Mouse (Mus musculus): ENCODE results near the gene Col2a1. TPM values are rescaled to one million over a fixed set of nuclear protein-coding genes. Genes with fewer than 3 reads are reported as not detected.

Col2a1 gene
- 1 to 10 TPM; 1.0 to 2.6 TPM for total RNA-seq (2021)
- long read RNA-seq, partial matches to known transcripts = 1 of 1 reads
- long read RNA-seq, other reads (novel, unspliced or antisense) = 0 of 1 reads

DNA sequence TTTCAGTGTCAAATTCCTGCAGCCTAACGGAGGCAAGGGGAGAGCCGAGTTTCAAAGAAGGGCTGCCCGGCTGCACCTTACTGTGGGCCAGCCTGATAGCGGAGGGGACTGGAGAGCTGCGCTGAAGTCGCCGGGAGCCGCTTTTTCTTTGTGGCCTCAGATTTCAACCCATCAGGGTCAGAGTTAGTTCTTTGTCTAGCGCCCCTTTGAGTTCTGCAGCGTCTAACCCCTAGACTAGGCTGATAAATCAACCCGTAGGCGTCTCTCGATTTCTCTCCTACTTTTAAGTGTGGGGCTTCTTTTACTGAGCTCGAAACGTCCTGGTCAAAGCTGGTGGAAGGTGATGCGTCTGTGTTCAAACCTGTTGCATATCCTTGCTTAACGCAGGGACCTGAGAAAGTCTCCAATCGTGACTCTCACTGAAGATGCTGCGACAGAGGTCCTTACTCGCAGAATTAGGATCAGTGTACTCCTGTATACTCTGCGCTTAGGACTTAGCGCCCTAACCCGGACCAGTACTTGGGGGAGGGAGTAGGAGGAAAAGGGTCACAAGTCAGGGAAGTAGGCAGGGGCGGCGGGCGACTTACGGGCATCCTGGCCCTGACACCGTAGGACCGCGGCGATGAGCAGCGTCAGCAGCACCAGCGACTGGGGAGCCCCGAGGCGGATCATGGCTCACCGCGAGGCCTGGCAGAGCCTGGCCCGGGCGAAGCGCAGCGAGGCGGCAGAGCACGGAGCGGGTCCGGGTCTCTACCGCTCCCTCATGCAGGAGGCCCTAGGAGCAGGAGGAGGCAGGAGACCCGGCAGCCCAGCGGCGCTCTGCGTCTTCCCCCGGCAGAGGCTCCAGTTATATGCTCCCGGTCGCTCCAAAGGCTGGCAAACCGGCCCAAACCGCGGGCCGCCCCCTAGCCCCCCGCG lies at the start of gene Col2a1:
TSS of gene Col2a1 (minus strand) at position 874 of the 918 bp plus-strand sequence.
- DNase-seq (ENCODE audit: low spot score in 2 of 2) = no peak

DNA sequence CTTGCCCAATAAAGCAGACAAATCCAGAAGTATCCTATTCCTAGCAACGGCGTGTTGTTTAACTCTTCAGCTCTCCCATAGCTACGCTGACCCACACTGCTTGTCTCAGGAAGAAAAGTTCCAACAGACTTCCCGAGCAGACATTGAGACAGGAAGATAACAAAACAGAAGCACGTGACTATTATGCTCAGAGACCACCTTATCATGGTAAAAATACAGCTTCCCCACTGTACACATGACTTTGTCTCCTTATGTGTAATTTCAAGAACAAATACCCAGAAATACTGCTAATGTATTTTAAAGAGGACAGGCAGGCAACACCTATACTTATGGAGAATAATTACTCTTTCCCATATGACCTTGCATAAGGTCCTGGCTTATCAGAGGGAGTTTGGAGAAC lies 47.2 kb upstream of the Col2a1 start:
- no peak for DNase-seq (ENCODE audit: low spot score in 2 of 2)

DNA sequence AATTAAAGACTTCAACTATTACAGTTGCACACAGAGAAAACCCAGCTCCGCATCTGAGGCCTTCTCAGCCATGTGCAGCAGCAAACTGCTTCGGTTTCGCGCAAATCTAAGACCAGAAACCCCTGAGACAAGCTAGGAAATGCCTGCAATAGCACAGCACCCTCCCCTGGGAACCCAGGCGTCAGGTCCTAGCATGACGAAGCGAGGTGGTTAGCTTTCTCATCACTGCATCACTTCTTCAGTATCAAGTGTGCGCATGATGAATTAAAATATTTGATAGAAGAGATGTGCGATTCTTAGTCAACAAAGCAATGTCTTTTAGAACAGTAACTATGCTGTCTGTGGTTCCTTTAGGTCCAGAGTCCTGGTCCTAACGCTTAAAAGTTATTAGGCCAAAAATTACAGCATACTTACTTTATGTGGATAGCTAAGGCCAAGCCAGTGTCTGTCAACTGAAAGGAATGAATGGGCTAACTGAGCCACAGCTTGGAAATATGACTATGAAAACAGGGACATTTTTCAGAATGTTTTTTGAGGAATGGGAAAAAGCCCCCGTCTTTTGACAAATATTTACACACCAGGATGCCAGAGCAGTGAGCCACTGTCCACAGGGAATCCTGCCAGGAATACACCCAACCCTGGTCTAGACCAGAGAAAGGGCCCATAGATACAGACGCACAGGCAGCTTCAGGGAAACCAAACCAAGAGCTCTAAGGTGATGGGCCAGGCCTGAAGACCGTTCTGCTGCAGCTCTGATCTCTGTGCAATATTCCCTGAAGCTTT lies 44.6 kb upstream of the Col2a1 start:
- DNase-seq (ENCODE audit: low spot score in 2 of 2) = no peak

DNA sequence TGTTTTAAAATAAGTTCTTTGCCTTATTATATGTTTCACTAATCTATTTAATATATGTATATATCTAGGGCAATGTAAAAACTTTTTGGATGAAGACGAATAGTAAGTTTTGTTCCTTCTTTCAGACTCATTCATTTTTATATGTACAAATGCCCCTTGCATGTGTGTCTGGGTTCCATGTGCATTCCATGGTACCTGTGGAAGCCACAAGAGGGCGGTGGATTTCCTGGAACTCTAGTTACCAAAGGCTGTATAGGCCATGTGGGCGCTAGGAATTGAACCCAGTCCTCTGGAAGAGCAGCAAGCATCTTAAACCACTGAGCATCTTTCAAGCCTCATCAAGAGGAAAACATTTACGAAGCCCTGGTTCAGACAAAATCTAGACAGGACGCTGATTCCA lies 39.9 kb upstream of the Col2a1 start:
- no peak for DNase-seq (ENCODE audit: low spot score in 2 of 2)

DNA sequence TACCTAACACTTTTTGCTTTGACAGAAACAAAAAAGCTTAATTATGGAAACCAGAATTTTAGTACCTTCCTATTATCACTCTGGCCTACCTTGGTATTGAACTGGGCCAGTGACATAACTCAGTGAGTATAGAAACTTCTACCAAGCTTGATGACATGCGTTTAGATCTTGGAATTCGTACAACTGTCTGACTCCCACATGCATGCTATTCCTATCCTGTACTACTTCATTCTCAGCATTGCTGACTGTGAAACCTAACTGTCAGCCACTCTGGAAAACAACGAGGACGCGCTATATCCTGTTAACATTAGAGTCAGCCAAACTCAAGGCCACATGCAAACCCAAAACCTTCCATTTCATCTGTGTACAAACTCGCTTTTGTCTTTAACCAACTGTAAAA lies 39.5 kb upstream of the Col2a1 start:
- DNase-seq (ENCODE audit: low spot score in 2 of 2) = no peak

DNA sequence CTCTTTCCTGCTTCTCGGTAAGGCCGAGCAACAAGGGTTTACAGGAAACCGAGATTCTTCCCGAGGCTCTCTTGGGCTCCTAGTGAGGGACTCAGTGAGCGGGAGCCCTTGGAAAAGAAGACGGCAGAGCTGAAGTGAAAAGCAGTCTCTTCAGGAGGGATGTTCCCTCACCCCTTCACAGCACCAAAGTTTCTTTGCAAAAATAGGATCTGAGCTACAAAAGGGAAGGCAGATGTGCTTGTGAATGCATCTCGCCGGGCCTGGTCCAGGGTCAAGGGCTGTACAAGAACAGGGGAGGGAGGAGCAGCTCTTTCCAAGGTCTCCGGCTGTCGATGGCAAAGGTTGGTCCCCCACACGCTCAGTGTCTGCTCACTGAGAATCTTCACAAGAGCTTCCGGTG lies 38.0 kb upstream of the Col2a1 start:
- no peak for DNase-seq (ENCODE audit: low spot score in 2 of 2)

DNA sequence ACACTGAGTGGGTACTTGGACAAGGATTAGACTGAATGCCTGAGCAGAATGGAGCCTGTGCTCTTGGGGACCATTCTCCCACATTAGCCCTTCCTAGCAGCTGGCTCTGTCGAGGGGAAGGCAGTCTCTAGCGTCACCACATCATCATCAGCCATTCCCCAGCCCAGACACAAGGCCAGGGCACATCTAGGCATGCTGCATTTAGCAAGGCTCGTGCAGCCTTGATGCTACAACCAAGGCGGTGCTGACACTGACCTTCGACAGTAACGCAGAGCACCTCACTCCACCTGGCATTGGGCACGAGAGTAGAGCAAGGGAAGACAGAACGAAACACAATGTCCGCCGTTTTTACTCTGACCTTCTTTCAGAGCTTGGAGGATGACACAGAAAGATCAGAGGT lies 35.2 kb upstream of the Col2a1 start:
- no peak for DNase-seq (ENCODE audit: low spot score in 2 of 2)

DNA sequence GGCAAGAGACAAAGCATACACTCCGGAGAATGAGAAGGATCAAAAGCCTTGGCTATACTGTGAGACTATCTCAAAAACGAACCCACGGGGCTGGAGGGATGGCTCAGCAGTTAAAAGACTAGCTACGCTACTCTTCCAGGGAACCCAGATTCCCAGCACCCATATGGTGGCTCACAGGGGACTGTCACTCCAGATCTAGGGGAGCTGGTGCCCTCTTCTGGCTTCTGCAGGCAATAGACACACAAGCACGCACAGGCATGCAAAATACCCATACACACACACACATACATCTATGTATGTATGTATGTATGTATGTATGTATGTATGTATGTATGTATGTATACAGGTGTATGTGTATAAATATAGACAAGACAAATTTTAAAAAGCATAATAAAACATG lies 32.1 kb upstream of the Col2a1 start:
- DNase-seq (ENCODE audit: low spot score in 2 of 2) = no peak

DNA sequence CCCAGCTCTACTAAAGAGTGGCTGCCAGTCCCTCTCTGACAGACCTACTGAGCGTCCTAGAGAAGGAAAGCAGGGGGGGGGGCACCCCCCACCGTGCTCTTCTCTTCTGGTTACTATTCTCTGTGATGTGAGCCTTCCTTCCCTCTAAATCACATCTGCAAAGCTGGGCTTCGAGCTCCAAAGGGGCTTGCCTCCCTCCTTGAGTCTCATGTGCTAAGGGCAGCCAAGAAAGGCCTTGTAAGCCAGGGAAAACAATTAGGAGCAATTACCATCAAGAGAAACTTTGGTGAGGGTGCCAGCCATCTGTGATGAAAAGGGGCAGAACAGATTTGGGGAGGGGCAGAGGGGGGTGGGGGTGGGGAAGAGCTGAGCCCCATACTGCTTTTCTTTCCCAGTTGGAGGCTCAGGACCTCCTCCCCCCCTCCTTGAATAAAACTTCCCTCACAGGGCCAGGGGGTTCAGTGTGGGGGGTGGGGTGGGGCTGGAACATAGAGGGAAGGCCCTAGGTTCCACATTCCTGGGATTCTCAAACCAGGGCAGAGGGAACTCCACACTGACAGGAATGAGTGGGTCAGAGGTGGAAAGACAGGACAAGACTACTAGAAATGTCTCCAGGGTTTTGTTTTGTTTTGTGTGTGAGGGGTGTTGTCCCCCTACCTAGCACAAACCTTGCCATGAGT lies 30.7 kb upstream of the Col2a1 start:
- no peak for DNase-seq (ENCODE audit: low spot score in 2 of 2)

DNA sequence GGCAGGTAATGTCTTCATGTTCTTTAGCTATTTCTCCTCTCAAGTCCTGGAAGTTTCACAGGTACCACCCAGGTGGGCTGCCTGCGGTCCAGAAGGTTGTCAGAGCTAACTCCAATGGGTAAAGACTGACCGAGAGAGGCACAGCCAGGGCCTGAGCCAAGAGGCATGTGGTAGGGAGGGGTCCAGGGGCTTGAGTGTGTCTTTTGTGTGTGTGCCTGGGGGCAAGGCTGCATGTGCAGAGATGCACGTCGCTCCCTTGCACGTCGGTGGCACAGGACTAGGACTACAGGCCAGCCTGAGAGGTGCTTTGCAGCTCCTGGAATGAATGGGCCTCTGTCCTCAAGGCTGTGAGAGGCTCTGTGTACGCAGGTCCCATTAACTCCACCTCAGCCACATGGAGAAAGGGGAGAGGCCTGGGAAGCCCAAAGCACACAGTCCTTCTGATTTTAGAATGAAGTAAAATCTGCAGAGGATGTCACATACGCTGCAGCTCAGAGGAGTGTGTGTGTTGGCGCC lies 28.8 kb upstream of the Col2a1 start:
- DNase-seq (ENCODE audit: low spot score in 2 of 2) = no peak

DNA sequence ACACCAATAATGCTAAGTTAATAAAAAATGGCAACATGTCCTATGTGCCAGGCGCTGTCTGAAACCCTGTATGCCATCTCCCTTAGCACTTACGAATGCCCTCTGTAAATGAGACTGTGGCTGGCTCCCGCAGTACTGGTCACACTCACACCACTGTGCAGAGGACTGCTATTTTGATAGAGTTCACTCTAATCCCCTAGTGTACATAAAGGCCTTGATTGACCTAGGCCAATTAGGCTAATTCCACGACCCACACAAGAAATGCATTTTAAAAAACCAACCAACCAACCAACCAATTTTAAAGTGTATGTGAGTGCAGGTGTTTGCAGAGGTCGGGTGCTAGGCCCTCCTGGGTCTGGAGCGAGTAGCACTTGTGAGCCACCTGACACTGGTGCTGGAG lies 25.3 kb upstream of the Col2a1 start:
- no peak for DNase-seq (ENCODE audit: low spot score in 2 of 2)

DNA sequence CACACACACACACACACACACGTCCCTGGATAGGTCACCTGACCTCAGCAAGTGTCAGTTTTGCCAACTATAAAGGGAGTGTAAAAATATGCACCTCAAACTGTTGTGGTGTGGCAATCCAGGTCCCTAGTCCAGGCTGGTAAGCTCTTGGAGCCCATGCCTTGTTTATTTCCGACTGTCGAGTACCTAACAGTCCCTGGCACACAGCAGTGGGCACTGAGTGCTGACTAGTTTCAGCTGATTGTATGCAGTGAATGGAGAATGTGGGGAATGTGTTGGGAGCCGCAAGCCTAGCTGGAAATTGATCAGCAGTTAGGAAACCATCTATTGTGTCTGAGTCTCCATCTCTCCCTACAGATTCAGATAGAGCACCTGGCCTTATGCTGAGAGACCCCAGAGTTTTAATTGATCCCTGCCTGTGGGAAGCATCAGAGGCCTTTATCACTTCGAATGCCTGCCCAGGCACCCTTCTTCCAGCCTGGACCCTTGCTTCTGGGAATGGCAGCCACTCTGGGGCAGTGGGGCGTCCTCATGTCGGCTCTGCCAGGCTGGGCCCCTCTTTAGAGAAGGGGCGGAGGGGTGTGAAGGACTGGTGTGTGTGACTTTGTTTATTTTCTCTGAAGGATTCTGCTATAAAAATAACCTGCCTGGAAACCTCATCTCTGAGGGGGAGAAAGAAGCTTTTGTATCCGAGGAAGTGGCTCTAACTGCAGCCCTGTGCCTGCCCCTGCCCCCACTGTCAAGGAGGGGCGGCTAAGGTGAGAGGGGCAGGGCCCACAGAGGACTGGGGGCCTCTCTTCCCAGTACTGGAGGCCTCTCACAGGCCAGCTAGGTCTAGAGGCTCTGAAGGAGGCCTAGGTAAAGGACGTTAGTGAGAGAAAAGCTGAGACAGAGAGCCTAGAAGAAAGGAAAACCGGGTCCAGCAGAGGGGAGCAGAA lies 22.7 kb upstream of the Col2a1 start:
- DNase-seq (ENCODE audit: low spot score in 2 of 2) = no peak

DNA sequence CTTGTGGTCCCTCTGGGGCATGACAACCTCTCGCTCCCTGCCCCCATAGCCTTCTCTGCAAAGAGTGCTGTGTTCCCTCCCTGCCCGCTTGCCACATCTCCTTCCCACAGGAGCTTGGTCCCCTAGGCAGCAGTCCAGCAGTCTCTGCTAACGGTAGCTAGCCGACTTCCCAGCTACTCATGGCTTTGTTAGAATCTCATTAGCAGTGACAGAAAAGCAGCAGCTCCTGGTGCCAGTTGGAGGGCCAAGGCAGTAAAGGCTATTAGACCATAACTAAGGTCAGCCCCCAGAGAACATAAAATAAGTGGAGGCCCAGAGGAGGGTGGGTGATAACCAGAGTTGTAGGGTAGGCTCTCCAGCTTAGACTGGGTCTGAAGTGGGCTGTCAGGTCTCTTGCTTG lies 21.1 kb upstream of the Col2a1 start:
- no peak for DNase-seq (ENCODE audit: low spot score in 2 of 2)

DNA sequence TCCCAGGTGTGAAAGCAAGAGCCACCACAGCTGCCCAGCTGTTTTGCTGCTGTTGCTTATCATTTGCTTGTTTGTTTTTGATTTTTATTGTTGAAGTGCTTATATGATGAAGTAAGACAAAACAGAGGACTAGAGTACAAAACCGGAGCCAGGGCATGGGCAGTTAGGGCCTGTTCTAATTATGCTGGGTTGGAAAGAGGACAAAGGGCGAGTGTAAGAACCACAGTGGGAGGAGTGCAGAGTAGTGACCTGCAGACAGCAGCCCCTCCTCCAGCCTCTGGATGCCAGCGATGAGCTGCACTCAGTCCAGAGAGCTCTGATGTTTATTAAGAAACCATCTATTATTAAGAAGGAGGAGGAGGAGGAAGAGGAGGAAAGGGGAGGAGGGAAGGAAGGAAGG lies 18.6 kb upstream of the Col2a1 start:
- DNase-seq (ENCODE audit: low spot score in 2 of 2) = no peak

DNA sequence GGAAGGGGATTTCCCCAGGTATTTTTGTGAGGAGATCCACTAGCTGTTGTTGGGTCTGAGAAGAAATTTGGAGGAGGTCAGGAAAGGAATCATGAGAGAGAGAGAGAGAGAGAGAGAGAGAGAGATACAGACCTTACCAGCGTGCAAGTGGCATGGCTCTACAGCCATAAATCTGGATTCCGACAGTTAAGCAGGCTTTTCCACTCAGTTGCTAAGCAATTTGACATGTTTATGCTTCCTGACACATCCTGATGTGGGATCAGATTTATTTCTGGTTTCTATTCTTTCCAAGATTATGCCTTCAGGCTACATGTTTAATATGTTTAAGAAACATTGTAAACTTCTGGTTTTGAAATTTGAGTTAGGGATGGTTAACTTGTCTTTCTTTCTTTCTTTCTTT lies 17.4 kb upstream of the Col2a1 start:
- no peak for DNase-seq (ENCODE audit: low spot score in 2 of 2)

DNA sequence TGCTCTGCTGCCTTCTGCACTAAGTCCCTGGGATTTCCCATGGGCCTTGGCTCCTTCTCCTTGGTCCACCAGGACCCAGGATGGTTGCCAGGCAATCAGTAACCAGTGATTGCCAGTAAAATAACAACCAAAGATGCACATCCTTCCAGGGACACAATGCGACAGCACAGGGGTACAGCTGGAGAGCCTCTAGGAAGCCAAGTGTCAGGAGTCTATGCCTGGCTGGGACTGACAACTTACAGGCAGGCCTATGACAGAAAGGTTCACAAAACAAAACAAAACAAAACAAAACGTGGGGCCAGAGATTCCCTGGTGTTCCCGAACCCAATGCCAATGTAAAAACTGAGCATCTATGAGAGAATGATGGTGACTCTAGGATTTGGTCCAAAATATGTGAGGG lies 14.6 kb upstream of the Col2a1 start:
- no peak for DNase-seq (ENCODE audit: low spot score in 2 of 2)

DNA sequence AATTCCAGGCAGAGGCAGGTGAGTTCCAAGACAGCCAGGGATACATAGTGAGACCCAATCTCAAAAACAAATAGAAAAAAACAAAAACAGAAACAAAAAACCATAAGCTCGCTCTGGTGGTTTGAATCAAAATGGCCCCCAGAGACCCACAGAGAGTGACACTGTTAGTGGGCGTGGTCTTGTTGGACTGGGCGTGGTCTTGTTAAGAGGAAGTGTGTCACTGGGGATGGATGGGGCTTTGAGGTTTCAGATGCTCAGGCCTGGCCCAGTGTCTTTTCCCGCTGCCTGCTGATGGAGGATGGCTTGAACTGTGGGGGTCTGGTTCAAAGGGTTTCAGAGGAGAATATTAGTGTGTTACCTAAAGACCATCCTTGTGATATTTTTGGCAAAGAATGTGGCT lies 13.4 kb upstream of the Col2a1 start:
- no peak for DNase-seq (ENCODE audit: low spot score in 2 of 2)

DNA sequence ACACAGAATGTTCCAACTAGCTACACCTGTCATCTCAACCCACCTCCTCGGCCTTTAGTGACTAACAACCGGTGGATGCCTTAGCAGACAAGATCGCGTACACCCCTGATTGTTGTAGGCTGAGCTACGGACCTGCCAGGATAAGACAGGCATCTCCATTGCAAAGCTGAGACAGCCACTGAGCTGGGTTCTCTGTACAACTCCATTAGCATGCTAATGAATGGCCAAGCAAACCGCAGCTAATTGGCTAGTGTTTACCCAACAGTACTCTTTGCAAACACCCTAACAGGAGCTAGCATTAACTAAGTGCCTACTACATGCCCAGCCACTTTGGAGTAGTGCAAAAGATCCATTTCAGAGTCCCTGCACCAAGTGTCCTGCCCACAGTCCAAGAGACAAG lies 8.3 kb upstream of the Col2a1 start:
- no peak for DNase-seq (ENCODE audit: low spot score in 2 of 2)

DNA sequence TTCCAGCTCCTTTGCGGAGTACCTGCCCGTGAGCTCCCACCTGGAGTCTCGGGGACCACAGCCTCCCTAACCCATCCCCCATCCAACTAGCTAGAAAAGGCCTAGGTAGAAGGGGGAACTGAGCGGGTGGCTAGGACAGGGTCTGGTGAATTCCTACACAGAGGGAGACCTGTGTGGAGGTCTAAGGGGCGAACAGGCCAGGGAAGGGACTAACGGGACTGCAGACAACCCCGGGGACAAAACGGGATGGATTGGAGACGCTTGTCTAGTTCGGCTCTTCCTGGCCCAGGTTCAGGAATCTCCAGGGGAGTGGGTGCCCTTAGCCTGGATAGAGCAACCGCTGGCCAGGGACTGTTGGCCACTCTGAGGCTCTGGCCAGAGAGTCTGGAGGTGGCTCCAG lies 686 bp upstream of the Col2a1 start:
- DNase-seq (ENCODE audit: low spot score in 2 of 2) = no peak

DNA sequence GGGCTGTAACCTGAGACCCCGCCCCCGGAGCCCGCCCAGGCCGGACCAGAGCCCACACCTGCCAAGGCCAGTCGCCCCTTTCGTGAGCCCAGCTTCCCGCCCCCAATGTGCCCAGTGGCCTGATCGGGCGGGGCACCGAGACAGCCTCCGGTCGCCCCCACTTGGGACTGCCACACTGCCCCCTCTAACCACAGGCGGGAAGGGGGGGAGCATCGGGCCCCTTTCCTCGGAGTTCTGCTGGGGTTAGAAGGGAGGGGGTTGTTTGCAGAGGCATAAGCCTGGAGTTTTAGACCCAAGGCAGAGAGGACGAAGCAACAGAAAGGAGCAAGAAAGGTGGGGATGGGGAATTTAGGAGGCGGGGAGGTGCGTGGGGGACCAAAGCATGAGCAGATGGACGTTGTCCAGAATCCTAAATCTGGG lies 255 bp upstream of the Col2a1 start:
- DNase-seq (ENCODE audit: low spot score in 2 of 2) = no peak
